In the genomic region with DNA sequence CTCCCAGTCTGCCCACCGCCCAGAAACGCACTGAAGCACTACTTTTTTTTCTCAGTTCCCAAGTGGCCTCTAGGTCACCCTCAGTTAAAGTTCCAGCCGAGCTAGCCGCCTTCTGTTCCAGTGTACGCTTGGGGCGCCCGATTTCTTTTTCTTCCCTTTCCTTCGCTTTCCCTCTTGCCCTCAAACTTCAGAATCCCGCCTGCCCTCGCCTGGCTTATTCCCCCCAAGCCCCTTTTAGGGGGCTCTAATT, we compare ENCODE assay signal across 10 mouse cellular contexts. TPM values are rescaled to one million over a fixed set of nuclear protein-coding genes. Genes with fewer than 3 reads are reported as not detected.
DNase-seq lines count a peak whose midpoint lies in the region; ATAC-seq and TF ChIP-seq lines count a peak whose summit lies in the region.
"Had no signal": no experiment of that assay in that cellular context is flagged by ENCODE, and none has a peak within 500 bp of the region (broad histone marks: within the 10 kb centered on the region; RNA-seq: fewer than 3 reads in every experiment).

No protein-coding gene starts in this region.

- under 1% methylated on average over 10 of the region's 10 CpGs for WGBS in lung, embryonic 14.5 days
- WGBS in hindbrain, embryonic 15.5 days, result under 1% methylated on average over 10 of the region's 10 CpGs
- WGBS in limb, embryonic 12.5 days, result 4% methylated on average over 10 of the region's 10 CpGs
- 2% methylated on average over 10 of the region's 10 CpGs for WGBS in stomach, embryonic 15.5 days
- WGBS in cerebellum, adult 2 months, result 2% methylated on average over 10 of the region's 10 CpGs

- no peak for TF ChIP-seq POLR2A in cerebellum, adult 2 months (IDR thresholded peaks at IDR 0.05; ENCODE audit: borderline replicate concordance, insufficient read depth, low read length)

- H3K9ac ChIP-seq in lung, embryonic 14.5 days, result peak overlapping the region; percentile 100
- H3K9ac ChIP-seq in hindbrain, embryonic 15.5 days, result peak overlapping the region; percentile 46
- peak overlapping the region; percentile 80 for H3K9ac ChIP-seq in limb, embryonic 12.5 days (replicated peaks)
- peak overlapping the region; percentile 47 for H3K9ac ChIP-seq in stomach, embryonic 15.5 days

- peak; percentile 41 for DNase-seq in lung, embryonic 14.5 days
- DNase-seq in lung, adult 18-20 months, result no peak
- no peak for DNase-seq in cerebellum, postnatal 36 days
- no peak for DNase-seq in left cerebral cortex, adult 18-20 months (ENCODE audit: low spot score in 2 of 2)
- DNase-seq in cerebellum, adult 2 months, result no peak
- DNase-seq: cerebellum, adult 8-10 months had no signal

- H3K4me3 ChIP-seq in lung, embryonic 14.5 days (ENCODE audit: low read depth, low read length), result peak overlapping the region; percentile 90
- peak overlapping the region; percentile 38 for H3K4me3 ChIP-seq in hindbrain, embryonic 15.5 days
- peak overlapping the region; percentile 50 for H3K4me3 ChIP-seq in limb, embryonic 12.5 days (replicated peaks)
- peak overlapping the region; percentile 62 for H3K4me3 ChIP-seq in stomach, embryonic 15.5 days (replicated peaks)
- no peak overlapping the region for H3K4me3 ChIP-seq in cerebellum, adult 2 months (replicated peaks; ENCODE audit: insufficient read depth, low read depth, low read length)

- ATAC-seq in lung, embryonic 14.5 days (ENCODE audit: insufficient read depth), result no peak
- ATAC-seq in hindbrain, embryonic 15.5 days (ENCODE audit: low FRiP score, low read depth), result no peak
- no peak for ATAC-seq in limb, embryonic 12.5 days (ENCODE audit: insufficient number of reproducible peaks, insufficient read depth, low FRiP score, low TSS enrichment, low read depth)
- no peak for ATAC-seq in stomach, embryonic 15.5 days (ENCODE audit: insufficient read depth, low FRiP score, low read depth)

- no peaks in the 10 kb centered on the region; the same call in 1 of the 2 replicates for H3K4me1 ChIP-seq in lung, embryonic 14.5 days (ENCODE audit: insufficient read depth)
- peaks cover 10% of the 10 kb centered on the region for H3K4me1 ChIP-seq in hindbrain, embryonic 15.5 days (replicated peaks)
- peaks cover 79% of the 10 kb centered on the region for H3K4me1 ChIP-seq in limb, embryonic 12.5 days (replicated peaks)
- H3K4me1 ChIP-seq in stomach, embryonic 15.5 days, result peaks cover 5% of the 10 kb centered on the region
- H3K4me1 ChIP-seq in cerebellum, adult 2 months (ENCODE audit: control insufficient read depth, insufficient read depth, low read length), result no peaks in the 10 kb centered on the region

- TF ChIP-seq CTCF in lung, embryonic 14.5 days (IDR thresholded peaks at IDR 0.05; ENCODE audit: low read depth), result no peak
- no peak for TF ChIP-seq CTCF in cerebellum, adult 2 months (IDR thresholded peaks at IDR 0.05; ENCODE audit: borderline replicate concordance, insufficient read depth, low read depth, low read length)

- peak overlapping the region; percentile 97 for H3K27ac ChIP-seq in lung, embryonic 14.5 days (ENCODE audit: low read depth)
- peak overlapping the region; percentile 83 for H3K27ac ChIP-seq in hindbrain, embryonic 15.5 days (replicated peaks)
- peak overlapping the region; percentile 67; the same call in 1 of the 2 replicates for H3K27ac ChIP-seq in limb, embryonic 12.5 days
- H3K27ac ChIP-seq in stomach, embryonic 15.5 days, result peak overlapping the region; percentile 81
- H3K27ac ChIP-seq in cerebellum, adult 2 months (ENCODE audit: insufficient read depth, low read length), result no peak overlapping the region

- peaks cover 74% of the 10 kb centered on the region for H3K27me3 ChIP-seq in lung, embryonic 14.5 days (ENCODE audit: insufficient read depth, low read length)
- H3K27me3 ChIP-seq in hindbrain, embryonic 15.5 days, result peaks cover 83% of the 10 kb centered on the region
- peaks cover 31% of the 10 kb centered on the region for H3K27me3 ChIP-seq in limb, embryonic 12.5 days
- peaks cover 47% of the 10 kb centered on the region for H3K27me3 ChIP-seq in stomach, embryonic 15.5 days (replicated peaks)
- H3K27me3 ChIP-seq in cerebellum, adult 2 months (ENCODE audit: control insufficient read depth, insufficient read depth, low read length), result peaks cover 17% of the 10 kb centered on the region

- peaks cover 24% of the 10 kb centered on the region for H3K36me3 ChIP-seq in lung, embryonic 14.5 days (ENCODE audit: insufficient read depth)
- H3K36me3 ChIP-seq in hindbrain, embryonic 15.5 days, result no peaks in the 10 kb centered on the region
- peaks cover 48% of the 10 kb centered on the region for H3K36me3 ChIP-seq in limb, embryonic 12.5 days
- no peaks in the 10 kb centered on the region for H3K36me3 ChIP-seq in stomach, embryonic 15.5 days

- peak overlapping the region; percentile 87 for H3K4me2 ChIP-seq in lung, embryonic 14.5 days
- H3K4me2 ChIP-seq in hindbrain, embryonic 15.5 days, result peak overlapping the region; percentile 53
- peak overlapping the region; percentile 96 for H3K4me2 ChIP-seq in limb, embryonic 12.5 days
- H3K4me2 ChIP-seq in stomach, embryonic 15.5 days, result peak overlapping the region; percentile 75

- no peaks in the 10 kb centered on the region for H3K9me3 ChIP-seq in lung, embryonic 14.5 days (ENCODE audit: low read depth, low read length)
- no peaks in the 10 kb centered on the region for H3K9me3 ChIP-seq in hindbrain, embryonic 15.5 days
- no peaks in the 10 kb centered on the region for H3K9me3 ChIP-seq in limb, embryonic 12.5 days
- H3K9me3 ChIP-seq in stomach, embryonic 15.5 days, result no peaks in the 10 kb centered on the region

RNA-seq across cellular contexts. Expression of a gene that starts 1.3 kb away (rescaled TPM):
- 58.3 and 58.5 TPM in 2 replicates for polyA plus RNA-seq in lung, embryonic 14.5 days (2014; fragmentation: Nextera tagmentation; extraction: Ambion mirVana)
- polyA plus RNA-seq in hindbrain, embryonic 15.5 days (2015; fragmentation: Nextera tagmentation; extraction: Ambion mirVana), result 105 and 115 TPM in 2 replicates
- polyA plus RNA-seq in limb, embryonic 12.5 days (2016; fragmentation: Nextera tagmentation; extraction: Ambion mirVana), result 8.2 and 9.2 TPM in 2 replicates
- 19.8 and 20.2 TPM in 2 replicates for polyA plus RNA-seq in stomach, embryonic 15.5 days (2015; fragmentation: Nextera tagmentation; extraction: Ambion mirVana)
- total RNA-seq in left cerebral cortex, adult 18-20 months (2021), result not detected
- polyA plus RNA-seq in cerebellum, adult 2 months (2012; rRNA removed), result 4.6 and 6.0 TPM in 2 replicates

RNA-seq across cellular contexts. Expression of a gene that starts 5.5 kb away (rescaled TPM):
- polyA plus RNA-seq in lung, embryonic 14.5 days (2014; fragmentation: Nextera tagmentation; extraction: Ambion mirVana), result 4.0 and 5.1 TPM in 2 replicates
- polyA plus RNA-seq in hindbrain, embryonic 15.5 days (2015; fragmentation: Nextera tagmentation; extraction: Ambion mirVana), result 10.4 and 13.4 TPM in 2 replicates
- 3.1 and 4.1 TPM in 2 replicates for polyA plus RNA-seq in limb, embryonic 12.5 days (2016; fragmentation: Nextera tagmentation; extraction: Ambion mirVana)
- polyA plus RNA-seq in stomach, embryonic 15.5 days (2015; fragmentation: Nextera tagmentation; extraction: Ambion mirVana), result 1.7 and 1.9 TPM in 2 replicates
- not detected for total RNA-seq in left cerebral cortex, adult 18-20 months (2021)
- polyA plus RNA-seq in cerebellum, adult 2 months (2012; rRNA removed), result 0.13 and 0.46 TPM in 2 replicates
- total RNA-seq: megakaryocyte, adult 5-6 weeks had no signal

RNA-seq across cellular contexts. Expression of a gene that starts 10.1 kb away (rescaled TPM):
- 10.3 and 11.3 TPM in 2 replicates for polyA plus RNA-seq in lung, embryonic 14.5 days (2014; fragmentation: Nextera tagmentation; extraction: Ambion mirVana)
- 15.7 and 16.3 TPM in 2 replicates for polyA plus RNA-seq in hindbrain, embryonic 15.5 days (2015; fragmentation: Nextera tagmentation; extraction: Ambion mirVana)
- 7.7 and 7.9 TPM in 2 replicates for polyA plus RNA-seq in limb, embryonic 12.5 days (2016; fragmentation: Nextera tagmentation; extraction: Ambion mirVana)
- 8.0 and 9.6 TPM in 2 replicates for polyA plus RNA-seq in stomach, embryonic 15.5 days (2015; fragmentation: Nextera tagmentation; extraction: Ambion mirVana)
- total RNA-seq in left cerebral cortex, adult 18-20 months (2021), result not detected
- 2.1 and 2.2 TPM in 2 replicates for polyA plus RNA-seq in cerebellum, adult 2 months (2012; rRNA removed)
- total RNA-seq: megakaryocyte, adult 5-6 weeks had no signal

RNA-seq across cellular contexts. Expression of a gene that starts 10.1 kb away (rescaled TPM):
- not detected in 2 replicates for polyA plus RNA-seq in lung, embryonic 14.5 days (2014; fragmentation: Nextera tagmentation; extraction: Ambion mirVana)
- polyA plus RNA-seq in hindbrain, embryonic 15.5 days (2015; fragmentation: Nextera tagmentation; extraction: Ambion mirVana), result not detected in 2 replicates
- polyA plus RNA-seq in limb, embryonic 12.5 days (2016; fragmentation: Nextera tagmentation; extraction: Ambion mirVana), result 2.1 TPM in 1 of 2 replicates, not detected in the other
- polyA plus RNA-seq in stomach, embryonic 15.5 days (2015; fragmentation: Nextera tagmentation; extraction: Ambion mirVana), result not detected in 2 replicates
- total RNA-seq in left cerebral cortex, adult 18-20 months (2021), result not detected
- not detected in 2 replicates for polyA plus RNA-seq in cerebellum, adult 2 months (2012; rRNA removed)
- total RNA-seq: megakaryocyte, adult 5-6 weeks had no signal

RNA-seq across cellular contexts. Expression of a gene that starts 11.5 kb away (rescaled TPM):
- 7.0 and 7.7 TPM in 2 replicates for polyA plus RNA-seq in lung, embryonic 14.5 days (2014; fragmentation: Nextera tagmentation; extraction: Ambion mirVana)
- polyA plus RNA-seq in hindbrain, embryonic 15.5 days (2015; fragmentation: Nextera tagmentation; extraction: Ambion mirVana), result 10.6 and 12.2 TPM in 2 replicates
- polyA plus RNA-seq in limb, embryonic 12.5 days (2016; fragmentation: Nextera tagmentation; extraction: Ambion mirVana), result 0.35 and 0.90 TPM in 2 replicates
- polyA plus RNA-seq in stomach, embryonic 15.5 days (2015; fragmentation: Nextera tagmentation; extraction: Ambion mirVana), result 4.4 and 5.3 TPM in 2 replicates
- total RNA-seq in left cerebral cortex, adult 18-20 months (2021), result not detected
- polyA plus RNA-seq in cerebellum, adult 2 months (2012; rRNA removed), result 4.1 and 5.1 TPM in 2 replicates

Comparison
In these comparisons a context has a peak if more than half of its experiments do, and no peak if none do; other contexts are left out.
1. H3K9ac ChIP-seq: peak in every context shown above with its lines; median percentile 100 in lung, embryonic 14.5 days; 80 in limb, embryonic 12.5 days; 47 in stomach, embryonic 15.5 days; 46 in hindbrain, embryonic 15.5 days.